Mouse (Mus musculus): ENCODE data around the gene Sirt1. TPM values are rescaled to one million over a fixed set of nuclear protein-coding genes. Genes with fewer than 3 reads are reported as not detected.

The Sirt1 gene
- polyA plus RNA-seq, 1 experiment from 2014 or later, result 11.2 TPM

GRCm38 (mm10) chr10:63327091-63327490, 54.4 kb downstream of the Sirt1 start:
- DNase-seq (ENCODE audit: low spot score) (no peak), ATAC-seq (ENCODE audit: low FRiP score) (no peak)
- Histone ChIP-seq H3K4me1 (replicated peaks; ENCODE audit: control insufficient read depth, insufficient read depth, low read length) (no peaks in the 10 kb centered on the region), H3K9me3 (ENCODE audit: control insufficient read depth, low read length) (no peaks in the 10 kb centered on the region), H3K36me3 (ENCODE audit: control insufficient read depth, insufficient read depth, low read length) (no peaks in the 10 kb centered on the region; the same call in 1 of the 2 replicates), H3K4me2 (replicated peaks; ENCODE audit: low read depth, low read length) (no peak overlapping the region), H3K27ac (ENCODE audit: low read depth, low read length) (no peak overlapping the region), H3K9ac (ENCODE audit: low read depth, low read length) (no peak overlapping the region), H3K4me3 (ENCODE audit: low read depth, low read length) (no peak overlapping the region), H3K27me3 (ENCODE audit: control insufficient read depth, insufficient read depth, low read length) (no peaks in the 10 kb centered on the region)
- 97% methylated on average over 1 of the region's 1 CpGs for WGBS

GRCm38 (mm10) chr10:63313726-63314125, 67.8 kb downstream of the Sirt1 start:
- no peak for DNase-seq (ENCODE audit: low spot score)
- Histone ChIP-seq H3K36me3 (ENCODE audit: control insufficient read depth, insufficient read depth, low read length) (peaks cover 2% of the 10 kb centered on the region), H3K9me3 (ENCODE audit: control insufficient read depth, low read length) (no peaks in the 10 kb centered on the region), H3K4me2 (replicated peaks; ENCODE audit: low read depth, low read length) (no peak overlapping the region), H3K9ac (ENCODE audit: low read depth, low read length) (no peak overlapping the region), H3K27me3 (ENCODE audit: control insufficient read depth, insufficient read depth, low read length) (no peaks in the 10 kb centered on the region), H3K4me1 (replicated peaks; ENCODE audit: control insufficient read depth, insufficient read depth, low read length) (no peaks in the 10 kb centered on the region), H3K4me3 (ENCODE audit: low read depth, low read length) (no peak overlapping the region), H3K27ac (ENCODE audit: low read depth, low read length) (no peak overlapping the region)
- ATAC-seq (ENCODE audit: low FRiP score), result no peak
- WGBS, result 70% methylated on average over 1 of the region's 1 CpGs

- Histone ChIP-seq H3K27me3 (ENCODE audit: control insufficient read depth, insufficient read depth, low read length) (no peaks in the 10 kb centered on the region), H3K9ac (ENCODE audit: low read depth, low read length) (no peak overlapping the region), H3K27ac (ENCODE audit: low read depth, low read length) (no peak overlapping the region), H3K9me3 (ENCODE audit: control insufficient read depth, low read length) (no peaks in the 10 kb centered on the region), H3K4me2 (replicated peaks; ENCODE audit: low read depth, low read length) (no peak overlapping the region), H3K36me3 (ENCODE audit: control insufficient read depth, insufficient read depth, low read length) (peaks cover 6% of the 10 kb centered on the region), H3K4me1 (replicated peaks; ENCODE audit: control insufficient read depth, insufficient read depth, low read length) (no peaks in the 10 kb centered on the region), H3K4me3 (ENCODE audit: low read depth, low read length) (no peak overlapping the region)
- 47% methylated on average over 10 of the region's 10 CpGs for WGBS
- ATAC-seq (ENCODE audit: low FRiP score), result peak; percentile 77
- DNase-seq (ENCODE audit: low spot score), result peak; percentile 91
Measured at GRCm38 (mm10) chr10:63308582-63309366, 72.7 kb downstream of the Sirt1 start.

- Histone ChIP-seq H3K36me3 (ENCODE audit: control insufficient read depth, insufficient read depth, low read length) (peaks cover 2% of the 10 kb centered on the region; the same call in 1 of the 2 replicates), H3K9me3 (ENCODE audit: control insufficient read depth, low read length) (no peaks in the 10 kb centered on the region), H3K27ac (ENCODE audit: low read depth, low read length) (no peak overlapping the region), H3K4me2 (replicated peaks; ENCODE audit: low read depth, low read length) (no peak overlapping the region), H3K9ac (ENCODE audit: low read depth, low read length) (no peak overlapping the region), H3K27me3 (ENCODE audit: control insufficient read depth, insufficient read depth, low read length) (no peaks in the 10 kb centered on the region), H3K4me3 (ENCODE audit: low read depth, low read length) (no peak overlapping the region), H3K4me1 (replicated peaks; ENCODE audit: control insufficient read depth, insufficient read depth, low read length) (no peaks in the 10 kb centered on the region)
- ATAC-seq (ENCODE audit: low FRiP score) (no peak), DNase-seq (ENCODE audit: low spot score) (no peak)
- 89% methylated on average over 2 of the region's 2 CpGs for WGBS
Measured at GRCm38 (mm10) chr10:63302356-63302755, 79.1 kb downstream of the Sirt1 start.

- H3K4me3 ChIP-seq (ENCODE audit: low read depth, low read length), result no peak overlapping the region
- H3K36me3 ChIP-seq (ENCODE audit: control insufficient read depth, insufficient read depth, low read length), result no peaks in the 10 kb centered on the region
- H3K4me1 ChIP-seq (replicated peaks; ENCODE audit: control insufficient read depth, insufficient read depth, low read length), result no peaks in the 10 kb centered on the region
- 88% methylated on average over 7 of the region's 7 CpGs for WGBS
- H3K27ac ChIP-seq (ENCODE audit: low read depth, low read length), result no peak overlapping the region
- no peaks in the 10 kb centered on the region for H3K9me3 ChIP-seq (ENCODE audit: control insufficient read depth, low read length)
- DNase-seq (ENCODE audit: low spot score) (no peak), ATAC-seq (ENCODE audit: low FRiP score) (no peak)
- H3K4me2 ChIP-seq (replicated peaks; ENCODE audit: low read depth, low read length), result no peak overlapping the region
- H3K9ac ChIP-seq (ENCODE audit: low read depth, low read length), result no peak overlapping the region
- no peaks in the 10 kb centered on the region for H3K27me3 ChIP-seq (ENCODE audit: control insufficient read depth, insufficient read depth, low read length)
Measured at GRCm38 (mm10) chr10:63282846-63283245, 98.7 kb downstream of the Sirt1 start.

- no peaks in the 10 kb centered on the region for H3K4me1 ChIP-seq (replicated peaks; ENCODE audit: control insufficient read depth, insufficient read depth, low read length)
Measured at GRCm38 (mm10) chr10:63282417-63282816, 99.1 kb downstream of the Sirt1 start.

GRCm38 (mm10) chr10:63279851-63280250, 101.7 kb downstream of the Sirt1 start:
- H3K9me3 ChIP-seq (ENCODE audit: control insufficient read depth, low read length), result no peaks in the 10 kb centered on the region
- WGBS, result 95% methylated on average over 3 of the region's 3 CpGs
- DNase-seq (ENCODE audit: low spot score), result no peak
- ATAC-seq (ENCODE audit: low FRiP score), result no peak
- no peak overlapping the region for H3K4me2 ChIP-seq (replicated peaks; ENCODE audit: low read depth, low read length)
- H3K9ac ChIP-seq (ENCODE audit: low read depth, low read length), result no peak overlapping the region
- H3K4me3 ChIP-seq (ENCODE audit: low read depth, low read length), result no peak overlapping the region
- H3K4me1 ChIP-seq (replicated peaks; ENCODE audit: control insufficient read depth, insufficient read depth, low read length), result no peaks in the 10 kb centered on the region
- no peaks in the 10 kb centered on the region for H3K27me3 ChIP-seq (ENCODE audit: control insufficient read depth, insufficient read depth, low read length)
- no peaks in the 10 kb centered on the region for H3K36me3 ChIP-seq (ENCODE audit: control insufficient read depth, insufficient read depth, low read length)
- H3K27ac ChIP-seq (ENCODE audit: low read depth, low read length), result no peak overlapping the region

More at GRCm38 (mm10) chr10:63282417-63282816, 99.1 kb downstream of the Sirt1 start:
- Histone ChIP-seq H3K9me3 (ENCODE audit: control insufficient read depth, low read length) (no peaks in the 10 kb centered on the region), H3K27me3 (ENCODE audit: control insufficient read depth, insufficient read depth, low read length) (no peaks in the 10 kb centered on the region), H3K27ac (ENCODE audit: low read depth, low read length) (no peak overlapping the region), H3K4me3 (ENCODE audit: low read depth, low read length) (no peak overlapping the region), H3K4me2 (replicated peaks; ENCODE audit: low read depth, low read length) (no peak overlapping the region), H3K36me3 (ENCODE audit: control insufficient read depth, insufficient read depth, low read length) (no peaks in the 10 kb centered on the region), H3K9ac (ENCODE audit: low read depth, low read length) (no peak overlapping the region)
- ATAC-seq (ENCODE audit: low FRiP score) (no peak), DNase-seq (ENCODE audit: low spot score) (no peak)
- 87% methylated on average over 4 of the region's 4 CpGs for WGBS

- no peaks in the 10 kb centered on the region for H3K27me3 ChIP-seq (ENCODE audit: control insufficient read depth, insufficient read depth, low read length)
- ATAC-seq (ENCODE audit: low FRiP score) (no peak), DNase-seq (ENCODE audit: low spot score) (no peak)
- no peaks in the 10 kb centered on the region for H3K4me1 ChIP-seq (replicated peaks; ENCODE audit: control insufficient read depth, insufficient read depth, low read length)
- H3K9me3 ChIP-seq (ENCODE audit: control insufficient read depth, low read length), result no peaks in the 10 kb centered on the region
- no peaks in the 10 kb centered on the region for H3K36me3 ChIP-seq (ENCODE audit: control insufficient read depth, insufficient read depth, low read length)
- H3K4me2 ChIP-seq (replicated peaks; ENCODE audit: low read depth, low read length), result no peak overlapping the region
- H3K27ac ChIP-seq (ENCODE audit: low read depth, low read length), result no peak overlapping the region
- no peak overlapping the region for H3K4me3 ChIP-seq (ENCODE audit: low read depth, low read length)
- H3K9ac ChIP-seq (ENCODE audit: low read depth, low read length), result no peak overlapping the region
- WGBS, result 93% methylated on average over 3 of the region's 3 CpGs
Measured at GRCm38 (mm10) chr10:63277010-63277409, 104.5 kb downstream of the Sirt1 start.

GRCm38 (mm10) chr10:63272868-63273267, 108.6 kb downstream of the Sirt1 start:
- Histone ChIP-seq H3K27me3 (ENCODE audit: control insufficient read depth, insufficient read depth, low read length) (no peaks in the 10 kb centered on the region), H3K9me3 (ENCODE audit: control insufficient read depth, low read length) (no peaks in the 10 kb centered on the region), H3K4me2 (replicated peaks; ENCODE audit: low read depth, low read length) (no peak overlapping the region), H3K4me1 (replicated peaks; ENCODE audit: control insufficient read depth, insufficient read depth, low read length) (no peaks in the 10 kb centered on the region), H3K36me3 (ENCODE audit: control insufficient read depth, insufficient read depth, low read length) (no peaks in the 10 kb centered on the region), H3K9ac (ENCODE audit: low read depth, low read length) (no peak overlapping the region), H3K27ac (ENCODE audit: low read depth, low read length) (no peak overlapping the region), H3K4me3 (ENCODE audit: low read depth, low read length) (no peak overlapping the region)
- 93% methylated on average over 5 of the region's 5 CpGs for WGBS
- ATAC-seq (ENCODE audit: low FRiP score) (no peak), DNase-seq (ENCODE audit: low spot score) (no peak)
